Mouse (Mus musculus): ENCODE data around the gene Dgkq.

DNA sequence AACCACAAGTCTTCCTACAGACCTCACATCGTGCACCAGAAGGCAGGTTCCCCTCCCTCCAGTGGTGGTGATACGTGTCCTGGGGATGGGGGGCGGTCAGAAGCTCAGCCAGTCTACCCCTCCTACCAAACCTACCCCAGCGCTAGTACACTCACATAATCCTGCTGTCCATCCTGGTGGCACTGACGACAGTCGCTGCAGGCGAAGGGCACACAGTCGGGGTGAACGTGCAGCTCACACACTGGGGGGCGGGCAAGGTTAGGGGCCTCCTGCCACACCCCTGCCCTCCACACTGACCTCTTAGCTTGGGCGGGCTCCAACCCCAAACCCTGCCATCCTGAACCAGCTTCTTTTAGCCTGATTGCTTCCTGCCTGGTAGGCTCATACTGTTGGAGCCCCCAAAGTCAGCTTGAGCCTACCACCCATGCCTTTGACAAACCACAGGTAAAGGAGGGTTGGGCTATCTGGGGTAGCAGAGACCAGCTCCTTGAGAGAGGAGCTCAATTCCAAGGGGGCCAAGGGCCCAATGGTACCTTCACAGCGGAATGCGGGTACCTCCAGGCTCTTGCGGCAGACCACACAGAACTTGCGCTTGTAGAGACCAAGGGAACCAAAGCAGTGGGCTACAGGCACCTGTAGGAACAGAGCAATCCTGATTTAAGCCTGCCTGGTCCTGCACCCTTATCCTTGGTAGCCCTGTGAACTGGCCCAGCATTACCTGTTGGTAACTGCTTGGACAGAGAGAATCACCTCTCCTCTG lies 13.4 kb downstream of the Dgkq start:
- TF ChIP-seq CTCF (IDR thresholded peaks at IDR 0.05; ENCODE audit: borderline replicate concordance, extremely low read depth, insufficient read depth, insufficient read length) (no peak), POLR2A (IDR thresholded peaks at IDR 0.05; ENCODE audit: borderline replicate concordance, extremely low read depth, insufficient read depth, insufficient read length, poor library complexity, severe bottlenecking) (no peak)
